Mouse (Mus musculus) CH12.LX (cell line): ENCODE data around the gene Zcchc7. TPM values are rescaled to one million over a fixed set of nuclear protein-coding genes. Genes with fewer than 3 reads are reported as not detected.

ENCODE experiments used
- DNase-seq: peaks from one replicate; pipeline ENCODE4 v3.0.0-alpha.2; 2013; ENCODE audit errors: extremely low read depth
- H3K27ac ChIP-seq: 2 replicates; pipeline ENCODE4 v1.5.1; 2012; ENCODE audit warnings: low read depth, mild to moderate bottlenecking, control low read depth, moderate library complexity; ENCODE audit not compliant: insufficient read depth
- H3K27me3 ChIP-seq: replicated peaks from 2 replicates; pipeline ENCODE3; 2012; ENCODE audit warnings: inconsistent platforms
- H3K36me3 ChIP-seq, 2 experiments: replicated peaks in 1 of 2; 2 replicates each; pipeline versions ENCODE3 to v1.6.1; 2012; ENCODE audit warnings: inconsistent platforms in 1 of 2, low read length in 1 of 2, mild to moderate bottlenecking in 1 of 2, mixed read lengths in 1 of 2, moderate library complexity in 1 of 2; ENCODE audit not compliant: control insufficient read depth in 1 of 2, insufficient read depth in 1 of 2
- H3K4me1 ChIP-seq, 2 experiments: 2 replicates each; pipeline ENCODE4 v1.6.1; 2012; ENCODE audit warnings: inconsistent platforms in 1 of 2, moderate library complexity in 1 of 2; ENCODE audit not compliant: insufficient read depth in 2 of 2, control insufficient read depth in 1 of 2
- H3K4me2 ChIP-seq: 2 replicates; pipeline ENCODE4 v1.6.1; 2012; ENCODE audit warnings: low read depth, mild to moderate bottlenecking, control low read depth; ENCODE audit not compliant: poor library complexity, insufficient read depth, severe bottlenecking
- H3K4me3 ChIP-seq, 3 experiments: fragments of 150-350 bp in 1 of 3; sonication (generic) in 1 of 3; replicated peaks in 1 of 3; 2 replicates each; pipeline versions ENCODE3 to v1.5.1; 2011 to 2012; ENCODE audit warnings: low read depth in 2 of 3, low read length in 2 of 3, mild to moderate bottlenecking in 2 of 3, moderate library complexity in 2 of 3, control low read depth in 1 of 3, improper control_type of control experiment in 1 of 3, inconsistent platforms in 1 of 3, mixed read lengths in 1 of 3; ENCODE audit not compliant: poor library complexity in 1 of 3
- H3K79me2 ChIP-seq: replicated peaks from 2 replicates; pipeline ENCODE4 v1.6.1; 2012; ENCODE audit warnings: mild to moderate bottlenecking, moderate library complexity; ENCODE audit not compliant: control insufficient read depth, poor library complexity, insufficient read depth, severe bottlenecking; ENCODE audit errors: extremely low read depth
- H3K9ac ChIP-seq: 2 replicates; pipeline ENCODE4 v1.6.1; 2012; ENCODE audit warnings: low read depth, mild to moderate bottlenecking, control low read depth, moderate library complexity; ENCODE audit not compliant: insufficient read depth
- H3K9me3 ChIP-seq: replicated peaks from 2 replicates; pipeline ENCODE3; 2012; ENCODE audit warnings: low read length, inconsistent platforms, mixed read lengths
- CTCF ChIP-seq, 2 experiments: IDR thresholded peaks in 1 of 2; conservative IDR thresholded peaks in 1 of 2; 2 replicates each; pipeline ENCODE4 v1.5.1; 2011 to 2012; ENCODE audit warnings: low read depth in 2 of 2, low read length in 2 of 2, improper control_type of control experiment in 1 of 2, inconsistent platforms in 1 of 2, mild to moderate bottlenecking in 1 of 2, moderate library complexity in 1 of 2
- E2F4 ChIP-seq: IDR thresholded peaks from 2 replicates; pipeline ENCODE4 v1.6.1; 2011; ENCODE audit warnings: low read depth, low read length, improper control_type of control experiment; ENCODE audit not compliant: insufficient replicate concordance
- EP300 ChIP-seq: IDR thresholded peaks from 2 replicates; pipeline ENCODE4 v1.6.1; 2011; ENCODE audit warnings: low read length, improper control_type of control experiment
- ETS1 ChIP-seq: conservative IDR thresholded peaks from 2 replicates; pipeline ENCODE4 v1.6.1; 2012; ENCODE audit warnings: low read depth, mild to moderate bottlenecking, inconsistent platforms, low read length, improper control_type of control experiment, moderate library complexity
- GABPA ChIP-seq: IDR thresholded peaks from 2 replicates; pipeline ENCODE4 v1.6.1; 2012; ENCODE audit warnings: low read depth, low read length, improper control_type of control experiment, inconsistent platforms; ENCODE audit not compliant: insufficient replicate concordance
- HCFC1 ChIP-seq: IDR thresholded peaks from 2 replicates; pipeline ENCODE4 v1.6.1; 2012; ENCODE audit warnings: low read depth, mild to moderate bottlenecking, inconsistent platforms, low read length, improper control_type of control experiment
- IRF4 ChIP-seq: IDR thresholded peaks from 2 replicates; pipeline ENCODE4 v1.6.1; 2014; ENCODE audit warnings: low read depth, mild to moderate bottlenecking, inconsistent platforms, low read length, improper control_type of control experiment
- JUN ChIP-seq: IDR thresholded peaks from 2 replicates; pipeline ENCODE4 v1.6.1; 2011; ENCODE audit warnings: low read depth, mild to moderate bottlenecking, low read length, improper control_type of control experiment, moderate library complexity; ENCODE audit not compliant: insufficient read depth
- MAFK ChIP-seq: IDR thresholded peaks from 2 replicates; pipeline ENCODE4 v1.6.1; 2011; ENCODE audit warnings: low read length, improper control_type of control experiment; ENCODE audit not compliant: insufficient replicate concordance
- MAX ChIP-seq: IDR thresholded peaks from 2 replicates; pipeline ENCODE4 v1.6.1; 2011; ENCODE audit warnings: low read length, improper control_type of control experiment
- MAZ ChIP-seq: IDR thresholded peaks from 2 replicates; pipeline ENCODE4 v1.6.1; 2012; ENCODE audit warnings: low read depth, mild to moderate bottlenecking, inconsistent platforms, low read length, improper control_type of control experiment, moderate library complexity
- MXI1 ChIP-seq: IDR thresholded peaks from 2 replicates; pipeline ENCODE4 v1.6.1; 2011; ENCODE audit warnings: mild to moderate bottlenecking, low read depth, low read length, improper control_type of control experiment
- MYC ChIP-seq: IDR thresholded peaks from 2 replicates; pipeline ENCODE4 v1.6.1; 2011; ENCODE audit warnings: low read depth, mild to moderate bottlenecking, improper control_type of control experiment, low read length
- NRF1 ChIP-seq: IDR thresholded peaks from 2 replicates; pipeline ENCODE4 v1.6.1; 2014; ENCODE audit warnings: low read depth, mild to moderate bottlenecking, inconsistent platforms, low read length, improper control_type of control experiment, moderate library complexity
- POLR2A ChIP-seq: IDR thresholded peaks from 2 replicates; pipeline ENCODE4 v1.6.1; 2011; ENCODE audit warnings: low read depth, mild to moderate bottlenecking, improper control_type of control experiment, low read length
- POLR2AphosphoS2 ChIP-seq: IDR thresholded peaks from 2 replicates; pipeline ENCODE4 v1.6.1; 2011; ENCODE audit warnings: low read depth, low read length, improper control_type of control experiment
- RAD21 ChIP-seq: IDR thresholded peaks from 2 replicates; pipeline ENCODE4 v1.6.1; 2011; ENCODE audit warnings: low read depth, mild to moderate bottlenecking, low read length, improper control_type of control experiment, moderate library complexity
- SMC3 ChIP-seq: IDR thresholded peaks from 2 replicates; pipeline ENCODE4 v1.6.1; 2011; ENCODE audit warnings: low read depth, low read length, improper control_type of control experiment
- TBP ChIP-seq: conservative IDR thresholded peaks from 2 replicates; pipeline ENCODE4 v1.6.1; 2011; ENCODE audit warnings: low read depth, low read length, improper control_type of control experiment
- USF1 ChIP-seq: IDR thresholded peaks from 2 replicates; pipeline ENCODE4 v1.6.1; 2014; ENCODE audit warnings: low read depth, mild to moderate bottlenecking, inconsistent platforms, low read length, improper control_type of control experiment
- ZKSCAN1 ChIP-seq: IDR thresholded peaks from 2 replicates; pipeline ENCODE4 v1.6.1; 2012; ENCODE audit warnings: low read depth, inconsistent platforms, low read length, improper control_type of control experiment, borderline replicate concordance
- ZMIZ1 ChIP-seq: IDR thresholded peaks from 2 replicates; pipeline ENCODE4 v1.6.1; 2012; ENCODE audit warnings: low read depth, mild to moderate bottlenecking, inconsistent platforms, low read length, improper control_type of control experiment
- ZNF384 ChIP-seq: IDR thresholded peaks from 2 replicates; pipeline ENCODE4 v1.6.1; 2012; ENCODE audit warnings: low read depth, low read length, improper control_type of control experiment, inconsistent platforms
- dilution Hi-C: fragments of 300-500 bp; cut with MboI; formaldehyde crosslinking; loops from 2 replicates; pipeline ENCODE4 v1.14.3; 2020; ENCODE audit warnings: low sequenced_read_pairs; ENCODE audit not compliant: extremely low pct_unique_long_range_greater_than_20kb, extremely low pct_ligation_motif_present
- in situ Hi-C: fragments of 300-500 bp; cut with MboI; formaldehyde crosslinking; loops from 3 replicates; pipeline ENCODE4 v1.14.3; 2019; ENCODE audit warnings: low sequenced_read_pairs, low pct_ligation_motif_present, low pct_unique_long_range_greater_than_20kb, mixed read lengths
- polyA plus RNA-seq: library from polyadenylated mRNA; unstranded; fragments of >175 nt; gene quantifications from 2 replicates; pipeline ENCODE4 v1.2.1, GENCODE M21; 2012; ENCODE audit warnings: low read depth; ENCODE audit not compliant: insufficient read length
- total RNA-seq, 2 experiments: library from RNA; depleted of rRNA; stranded (reverse); fragments of 300-350 nt in 1 of 2; fragments of >200 nt in 1 of 2; gene quantifications; 2 replicates each; pipeline ENCODE4 v1.2.3; 2012 to 2014

Gene Zcchc7
- total and polyA plus RNA-seq, 3 experiments, result 21.0 to 27.6 (median 25.2) TPM

DNA sequence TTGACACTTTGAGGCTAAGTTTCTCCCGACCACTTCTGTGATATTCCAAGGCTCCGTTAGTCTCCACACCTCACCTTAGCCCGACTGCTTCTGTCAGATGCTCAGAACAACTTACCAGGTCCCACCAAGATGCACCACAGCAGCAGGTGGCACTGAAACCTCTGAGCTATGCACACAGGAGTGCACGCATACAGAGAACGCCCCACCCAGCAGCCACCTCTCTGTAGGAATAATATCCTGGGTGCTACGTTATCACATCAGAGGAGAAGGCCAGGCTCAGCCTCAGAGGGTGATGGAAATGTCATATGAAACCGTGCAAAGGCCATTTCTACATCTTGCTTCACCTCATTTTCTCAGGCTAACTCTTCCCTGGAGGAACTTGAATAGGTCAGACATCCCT is 174.7 kb downstream of the Zcchc7 start:
- no peak overlapping the region for H3K27ac ChIP-seq
- no peaks in the 10 kb centered on the region for H3K9me3 ChIP-seq
- no peak overlapping the region for H3K4me3 ChIP-seq
- no peak overlapping the region for H3K4me2 ChIP-seq
- DNase-seq, result no peak
- no peak for TF ChIP-seq EP300
- TF ChIP-seq ETS1, result no peak
- TF ChIP-seq TBP, result no peak
- TF ChIP-seq CTCF (conservative IDR thresholded peaks at IDR 0.05 in 1 of 2, IDR thresholded peaks at IDR 0.05 in 1 of 2; ENCODE audit: low read depth in 2 of 2, low read length in 2 of 2), result no peak
- no peak for TF ChIP-seq POLR2AphosphoS2
- TF ChIP-seq ZKSCAN1, result no peak
- TF ChIP-seq IRF4, result no peak
- no peak for TF ChIP-seq MAX
- no peak for TF ChIP-seq MYC
- no peak for TF ChIP-seq ZMIZ1
- no peak for TF ChIP-seq SMC3
- no peak for TF ChIP-seq MAZ
- no peak for TF ChIP-seq USF1
- no peak for TF ChIP-seq GABPA
- no peak for TF ChIP-seq POLR2A
- no peak for TF ChIP-seq JUN
- TF ChIP-seq HCFC1, result no peak
- H3K27me3 ChIP-seq, result no peaks in the 10 kb centered on the region
- in situ Hi-C loops (loop anchor here (25.0 kb wide), 1 partner anchor 618 kb away; the partner anchor contains the start of gene Melk), dilution Hi-C loops (no loop called here)
- H3K36me3 ChIP-seq, result peaks cover 48 to 79% of the 10 kb centered on the region in 2 experiments
- H3K4me1 ChIP-seq, result peaks cover 3 to 19% of the 10 kb centered on the region in 2 experiments
- no peak overlapping the region for H3K9ac ChIP-seq
- no peaks in the 10 kb centered on the region for H3K79me2 ChIP-seq

DNA sequence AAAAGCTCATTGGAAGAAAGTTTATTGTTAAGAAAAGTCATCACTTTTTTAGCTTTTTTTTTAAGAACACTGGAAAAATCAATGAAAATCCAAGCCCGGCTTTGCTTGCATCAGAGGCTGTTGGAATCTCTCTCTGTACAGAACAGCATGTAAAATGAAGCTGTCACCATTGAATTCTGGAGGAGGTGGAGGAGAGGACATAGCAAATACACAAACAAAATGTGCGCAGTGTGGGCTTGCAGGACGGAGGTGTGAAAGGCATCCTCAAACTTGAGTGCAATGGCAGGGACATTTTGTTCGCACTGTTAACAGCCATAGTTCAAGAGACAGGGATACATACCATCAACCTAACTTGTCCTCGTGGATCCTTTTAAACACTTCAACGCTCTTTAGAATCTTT is 176.1 kb downstream of the Zcchc7 start:
- Histone ChIP-seq H3K4me3 (no peak overlapping the region), H3K36me3 (peaks cover 40 to 67% of the 10 kb centered on the region in 2 experiments), H3K9me3 (no peaks in the 10 kb centered on the region), H3K79me2 (no peaks in the 10 kb centered on the region), H3K27ac (no peak overlapping the region), H3K4me2 (no peak overlapping the region), H3K4me1 (peaks cover 3 to 28% of the 10 kb centered on the region in 2 experiments), H3K27me3 (no peaks in the 10 kb centered on the region), H3K9ac (no peak overlapping the region)
- TF ChIP-seq E2F4 (no peak), MXI1 (no peak), MAFK (no peak), TBP (no peak), ZNF384 (no peak), NRF1 (no peak), SMC3 (no peak), JUN (no peak), POLR2AphosphoS2 (no peak), MAX (no peak), GABPA (no peak), MYC (no peak), RAD21 (no peak)
- in situ Hi-C loops, result loop anchor here (25.0 kb wide), 1 partner anchor 619 kb away; the partner anchor contains the start of gene Melk
- no peak for DNase-seq
- dilution Hi-C loops, result no loop called here
